Mouse (Mus musculus) hindbrain, postnatal 0 days (tissue): ENCODE measurements around the gene Hoxb6. TPM values are rescaled to one million over a fixed set of nuclear protein-coding genes. Genes with fewer than 3 reads are reported as not detected.

Experiments
- ATAC-seq: fragments of 200-750 bp; cut with Nextera tagmentation; 2 replicates; pipeline ENCODE4 v1.8.0; 2017; ENCODE audit warnings: mild to moderate bottlenecking, moderate TSS enrichment, moderate library complexity
- DNase-seq: peaks from one replicate; pipeline ENCODE4 v3.0.0-alpha.2; 2015; ENCODE audit warnings: low spot score
- H3K27ac ChIP-seq: fragments of 300-500 bp; sonication (generic); 2 replicates; pipeline ENCODE4 v1.5.1; 2014; ENCODE audit warnings: mild to moderate bottlenecking
- H3K27me3 ChIP-seq: fragments of 300-500 bp; sonication (generic); 2 replicates; pipeline ENCODE4 v1.6.1; 2014; ENCODE audit warnings: low read length, mixed read lengths; ENCODE audit not compliant: insufficient read depth
- H3K36me3 ChIP-seq: fragments of 300-500 bp; sonication (generic); 2 replicates; pipeline ENCODE4 v1.6.1; 2014; ENCODE audit warnings: low read length, mixed read lengths; ENCODE audit not compliant: insufficient read depth
- H3K4me1 ChIP-seq: fragments of 300-500 bp; sonication (generic); 2 replicates; pipeline ENCODE4 v1.6.1; 2014; ENCODE audit warnings: antibody characterized with exemption, low read length, mixed read lengths; ENCODE audit not compliant: insufficient read depth
- H3K4me2 ChIP-seq: fragments of 300-500 bp; sonication (generic); 2 replicates; pipeline ENCODE4 v1.6.1; 2014; ENCODE audit warnings: low read depth, mild to moderate bottlenecking, low read length, moderate library complexity, mixed read lengths
- H3K4me3 ChIP-seq: fragments of 300-500 bp; sonication (generic); 2 replicates; pipeline ENCODE4 v1.5.1; 2014; ENCODE audit warnings: low read length
- H3K9ac ChIP-seq: fragments of 300-500 bp; sonication (generic); replicated peaks from 2 replicates; pipeline ENCODE4 v1.6.1; 2014; ENCODE audit warnings: mild to moderate bottlenecking, low read length, moderate library complexity, mixed read lengths
- H3K9me3 ChIP-seq: fragments of 300-500 bp; sonication (generic); 2 replicates; pipeline ENCODE4 v1.6.1; 2016; ENCODE audit warnings: low read length, mixed read lengths
- CTCF ChIP-seq: IDR thresholded peaks from 2 replicates; pipeline ENCODE4 v1.5.1; 2016; ENCODE audit warnings: antibody characterized with exemption, control low read depth, low read depth
- WGBS: fragments of 180-500 bp; shearing (Covaris S2); extraction: QIAGEN DNeasy Blood & Tissue Kit; methylation state at CpG from one replicate; pipeline ENCODE4 v1.1.7; 2014; 5-methylcytosine and 5-hydroxymethylcytosine counted together
- polyA plus RNA-seq: library from polyadenylated mRNA; unstranded; fragments of >200 nt; fragmentation: Nextera tagmentation; extraction: Ambion mirVana; gene quantifications from 2 replicates; pipeline ENCODE4 v1.2.1, GENCODE M21; 2015
- total RNA-seq: library from RNA; depleted of rRNA; stranded (reverse); fragments of >200 nt; gene quantifications from 2 replicates; pipeline ENCODE4 v1.2.3, GENCODE M21; 2014

The Hoxb6 gene
- total and polyA plus RNA-seq, 2 experiments from 2014 or later: 23.2 to 29.0 TPM

DNA sequence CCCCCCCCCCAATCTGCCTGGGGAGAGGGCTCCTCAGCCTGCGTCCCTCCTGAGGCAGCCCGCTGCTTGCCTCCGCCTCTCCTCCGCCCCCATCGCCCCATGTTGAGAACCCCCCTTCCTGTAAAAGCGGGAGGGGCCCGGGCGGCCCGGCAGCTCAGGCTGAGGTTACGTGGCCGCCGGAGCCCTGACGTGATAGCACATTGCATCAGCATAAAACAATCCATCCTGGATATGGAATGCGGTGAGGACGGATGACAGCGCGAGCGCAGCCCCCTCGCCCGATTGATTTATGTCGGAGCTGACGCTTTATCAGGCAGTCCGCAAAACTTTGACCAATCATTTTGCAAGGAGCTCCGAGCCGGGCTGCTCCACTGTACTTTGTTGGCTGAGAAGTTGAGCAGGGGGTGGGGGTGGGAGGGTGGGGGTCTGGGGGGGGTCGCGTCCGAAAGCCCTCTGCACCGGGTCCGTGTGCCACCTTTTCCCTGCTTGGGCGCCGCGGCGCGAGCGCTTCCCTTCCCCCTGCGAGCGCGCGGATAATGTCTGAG lies 21.2 kb upstream of the Hoxb6 start, which contains the start of gene Hoxb9:
TSS of gene Hoxb9 (plus strand) at position 462 of the 545 bp plus-strand sequence.
- ATAC-seq: no peak
- Histone ChIP-seq H3K4me2 (peak within 1 kb of the TSS; percentile 42; the same call in 1 of the 2 replicates), H3K27me3 (peaks cover 94% of the 10 kb centered on the region), H3K27ac (no peak within 1 kb of the TSS), H3K36me3 (no peaks in the 10 kb centered on the region), H3K4me1 (no peaks in the 10 kb centered on the region), H3K9me3 (no peaks in the 10 kb centered on the region), H3K4me3 (peak within 1 kb of the TSS; percentile 21), H3K9ac (no peak within 1 kb of the TSS)
- TF ChIP-seq CTCF: no peak
- DNase-seq: no peak
- under 1% methylated on average over 36 of the region's 40 CpGs for WGBS

DNA sequence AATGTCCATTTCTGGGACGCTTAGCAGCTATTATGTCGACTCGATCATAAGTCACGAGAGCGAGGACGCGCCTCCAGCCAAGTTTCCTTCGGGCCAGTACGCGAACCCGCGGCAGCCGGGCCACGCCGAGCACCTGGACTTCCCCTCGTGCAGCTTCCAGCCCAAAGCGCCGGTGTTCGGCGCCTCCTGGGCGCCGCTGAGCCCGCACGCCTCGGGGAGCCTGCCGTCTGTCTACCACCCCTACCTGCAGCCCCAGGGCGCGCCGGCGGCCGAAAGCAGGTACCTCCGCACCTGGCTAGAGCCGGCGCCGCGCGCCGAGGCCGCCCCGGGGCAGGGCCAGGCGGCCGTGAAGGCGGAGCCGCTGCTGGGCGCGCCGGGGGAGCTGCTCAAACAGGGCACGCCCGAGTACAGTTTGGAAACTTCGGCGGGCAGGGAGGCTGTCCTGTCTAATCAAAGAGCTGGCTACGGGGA lies 20.7 kb upstream of the Hoxb6 start:
- DNase-seq (no peak), ATAC-seq (no peak)
- H3K4me3 ChIP-seq: peak overlapping the region; percentile 14; the same call in 1 of the 2 replicates
- peaks cover 95% of the 10 kb centered on the region for H3K27me3 ChIP-seq
- no peaks in the 10 kb centered on the region for H3K9me3 ChIP-seq
- H3K27ac ChIP-seq: no peak overlapping the region
- under 1% methylated on average over 50 of the region's 52 CpGs for WGBS
- H3K4me2 ChIP-seq: peak overlapping the region; percentile 42; the same call in 1 of the 2 replicates
- H3K36me3 ChIP-seq: no peaks in the 10 kb centered on the region
- TF ChIP-seq CTCF: no peak
- H3K9ac ChIP-seq: no peak overlapping the region
- H3K4me1 ChIP-seq: no peaks in the 10 kb centered on the region

DNA sequence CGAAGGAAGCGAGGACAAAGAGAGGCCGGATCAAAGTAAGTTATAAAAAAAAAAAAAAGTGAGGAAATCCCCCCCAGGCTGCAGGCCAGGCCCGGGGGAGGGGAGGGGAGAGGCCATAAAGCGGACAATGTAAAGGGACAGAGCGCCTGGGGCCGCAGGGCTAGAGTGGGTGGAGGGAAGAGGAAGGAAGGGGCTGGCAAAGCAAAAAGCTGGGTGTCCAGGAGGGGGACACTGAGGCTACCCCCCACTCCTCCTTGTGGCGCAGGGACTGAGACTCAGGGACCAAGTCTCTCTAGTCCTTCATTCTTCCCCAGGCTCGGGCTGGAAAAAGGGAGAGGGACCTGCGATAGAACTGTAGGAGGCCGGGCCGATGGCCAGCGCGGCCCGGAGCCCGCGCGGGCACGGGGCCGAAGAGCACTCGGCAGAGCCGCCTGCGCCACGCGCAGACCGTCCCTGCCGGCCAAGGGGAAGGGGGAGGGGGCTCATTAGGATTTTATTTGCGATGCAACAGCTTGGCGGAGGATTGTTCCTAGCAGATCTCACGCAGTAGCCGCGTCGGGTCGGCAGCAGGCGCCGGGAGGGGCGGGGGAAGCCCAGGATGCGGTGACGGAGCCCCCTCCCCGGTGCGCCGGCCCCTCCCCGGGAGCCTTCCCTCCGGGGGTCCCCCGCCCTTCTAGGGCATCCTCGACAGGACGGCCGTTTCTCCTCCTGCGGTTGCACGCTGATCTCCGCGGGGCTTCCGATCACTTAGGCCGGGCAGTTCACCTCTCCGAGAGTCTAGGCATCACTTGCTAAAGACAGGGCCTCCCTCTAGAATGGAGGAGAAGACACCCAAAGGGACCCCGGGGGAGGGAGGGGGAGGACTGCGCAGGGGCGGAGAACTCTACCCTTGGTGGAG lies 20.0 kb upstream of the Hoxb6 start:
- H3K9ac ChIP-seq: no peak overlapping the region
- no peak for TF ChIP-seq CTCF
- no peaks in the 10 kb centered on the region for H3K9me3 ChIP-seq
- H3K36me3 ChIP-seq: no peaks in the 10 kb centered on the region
- H3K4me3 ChIP-seq: peak overlapping the region; percentile 21
- H3K27ac ChIP-seq: no peak overlapping the region
- peak overlapping the region; percentile 42; the same call in 1 of the 2 replicates for H3K4me2 ChIP-seq
- no peaks in the 10 kb centered on the region for H3K4me1 ChIP-seq
- peaks cover 92% of the 10 kb centered on the region for H3K27me3 ChIP-seq
- ATAC-seq (peak; percentile 43; the same call in 1 of the 2 replicates), DNase-seq (peak; percentile 54)
- WGBS: under 1% methylated on average over 51 of the region's 58 CpGs

DNA sequence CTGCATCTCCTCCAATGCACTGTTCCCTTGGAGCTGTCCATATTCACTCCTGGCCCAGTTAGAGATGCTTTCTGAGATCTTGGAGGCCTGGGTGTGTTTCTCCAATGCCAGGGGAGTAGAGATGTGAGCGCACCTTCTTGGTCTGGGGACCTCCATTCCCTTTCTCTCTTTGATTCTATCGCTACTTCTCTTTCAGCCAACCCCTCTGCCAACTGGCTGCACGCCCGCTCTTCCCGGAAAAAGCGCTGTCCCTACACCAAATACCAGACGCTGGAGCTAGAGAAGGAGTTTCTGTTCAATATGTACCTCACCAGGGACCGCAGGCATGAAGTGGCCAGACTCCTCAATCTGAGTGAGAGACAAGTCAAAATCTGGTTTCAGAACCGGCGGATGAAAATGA lies 17.8 kb upstream of the Hoxb6 start:
- ATAC-seq (no peak), DNase-seq (no peak)
- H3K4me1 ChIP-seq: no peaks in the 10 kb centered on the region
- H3K36me3 ChIP-seq: no peaks in the 10 kb centered on the region
- H3K4me3 ChIP-seq: no peak overlapping the region
- no peaks in the 10 kb centered on the region for H3K9me3 ChIP-seq
- TF ChIP-seq CTCF: no peak
- H3K27me3 ChIP-seq: peaks cover 83% of the 10 kb centered on the region
- H3K9ac ChIP-seq: no peak overlapping the region
- H3K27ac ChIP-seq: no peak overlapping the region
- no peak overlapping the region for H3K4me2 ChIP-seq
- 8% methylated on average over 10 of the region's 10 CpGs for WGBS

DNA sequence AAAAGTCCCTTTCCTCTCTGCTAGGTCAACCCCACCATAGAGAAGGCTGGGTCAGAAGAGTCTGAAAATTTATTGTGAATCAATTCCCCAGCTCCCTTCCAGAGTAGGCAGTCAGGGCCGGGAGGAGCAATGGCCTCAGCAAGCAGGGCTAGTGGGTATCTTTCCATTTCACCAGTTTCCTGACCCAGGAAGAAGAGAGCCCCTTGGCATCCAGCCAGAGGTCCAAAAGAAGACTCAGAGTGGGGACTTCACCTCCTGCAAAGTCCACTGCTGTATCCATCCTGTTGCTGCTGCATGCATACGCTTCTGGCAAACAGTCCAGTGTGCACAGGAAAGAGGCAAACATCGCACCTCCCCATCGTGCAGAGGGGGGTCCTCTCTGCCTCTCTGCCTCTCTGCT lies 16.4 kb upstream of the Hoxb6 start:
- H3K4me1 ChIP-seq: no peaks in the 10 kb centered on the region
- ATAC-seq (no peak), DNase-seq (no peak)
- no peak for TF ChIP-seq CTCF
- no peaks in the 10 kb centered on the region for H3K9me3 ChIP-seq
- no peak overlapping the region for H3K4me2 ChIP-seq
- H3K27me3 ChIP-seq: peaks cover 84% of the 10 kb centered on the region
- no peak overlapping the region for H3K4me3 ChIP-seq
- no peak overlapping the region for H3K27ac ChIP-seq
- no peak overlapping the region for H3K9ac ChIP-seq
- 5% methylated on average over 4 of the region's 4 CpGs for WGBS
- no peaks in the 10 kb centered on the region for H3K36me3 ChIP-seq

DNA sequence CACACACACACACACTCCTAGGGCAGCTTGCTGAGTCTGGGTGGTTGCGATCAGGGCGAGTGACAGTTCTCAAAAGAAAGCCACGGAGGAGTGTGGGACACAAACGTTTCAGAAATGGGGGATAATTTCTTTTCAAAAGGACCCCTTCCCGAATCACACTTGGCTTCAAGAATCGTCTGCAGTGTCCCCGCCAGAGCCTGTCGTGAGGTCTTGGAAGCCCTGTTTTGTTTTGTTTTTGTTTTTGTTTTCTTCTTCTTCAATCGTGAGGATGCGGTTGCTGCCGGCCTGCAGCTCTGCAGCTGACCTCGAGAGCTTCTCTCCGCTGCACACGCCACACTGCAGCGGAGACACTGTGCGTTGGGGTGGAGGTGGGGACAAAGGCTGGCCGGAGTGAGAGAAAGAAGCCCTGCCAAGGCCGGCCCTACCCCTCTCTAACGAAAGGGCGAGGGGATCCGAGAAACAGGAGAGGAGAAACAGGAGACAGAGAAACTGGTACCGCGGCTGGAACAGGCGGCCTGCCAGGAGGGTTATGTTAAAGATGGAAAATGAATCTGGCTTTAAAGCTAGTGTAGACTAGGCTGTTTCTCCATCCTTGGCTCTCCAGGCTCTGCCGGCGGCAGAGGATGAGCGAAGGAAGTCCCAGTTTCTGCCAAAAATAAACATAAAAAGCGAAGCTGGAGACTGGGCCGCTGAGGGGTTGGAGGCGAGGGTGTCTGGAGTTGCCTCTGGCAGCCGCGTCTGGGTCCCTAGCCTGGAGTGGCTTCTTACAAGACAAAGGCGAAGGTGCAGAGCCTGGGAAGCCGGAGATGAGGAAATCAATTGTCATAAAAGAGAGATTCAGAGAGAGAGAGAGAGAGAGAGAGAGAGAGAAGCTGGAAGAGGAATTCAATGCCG lies 14.9 kb upstream of the Hoxb6 start:
- H3K4me3 ChIP-seq: no peak overlapping the region
- H3K27ac ChIP-seq: no peak overlapping the region
- ATAC-seq (no peak), DNase-seq (peak; percentile 1)
- peaks cover 81% of the 10 kb centered on the region for H3K27me3 ChIP-seq
- H3K9me3 ChIP-seq: no peaks in the 10 kb centered on the region
- no peak overlapping the region for H3K4me2 ChIP-seq
- H3K9ac ChIP-seq: no peak overlapping the region
- no peak for TF ChIP-seq CTCF
- no peaks in the 10 kb centered on the region for H3K4me1 ChIP-seq
- 3% methylated on average over 35 of the region's 35 CpGs for WGBS
- no peaks in the 10 kb centered on the region for H3K36me3 ChIP-seq
